Mouse (Mus musculus): Measurements from ENCODE around the gene Olfr975.
"Not testable (repeated sequence)": the region's sequence is repeated elsewhere in the genome, so short reads cannot be mapped to it uniquely, and the experiment has no call there.

Gene Olfr975

DNA sequence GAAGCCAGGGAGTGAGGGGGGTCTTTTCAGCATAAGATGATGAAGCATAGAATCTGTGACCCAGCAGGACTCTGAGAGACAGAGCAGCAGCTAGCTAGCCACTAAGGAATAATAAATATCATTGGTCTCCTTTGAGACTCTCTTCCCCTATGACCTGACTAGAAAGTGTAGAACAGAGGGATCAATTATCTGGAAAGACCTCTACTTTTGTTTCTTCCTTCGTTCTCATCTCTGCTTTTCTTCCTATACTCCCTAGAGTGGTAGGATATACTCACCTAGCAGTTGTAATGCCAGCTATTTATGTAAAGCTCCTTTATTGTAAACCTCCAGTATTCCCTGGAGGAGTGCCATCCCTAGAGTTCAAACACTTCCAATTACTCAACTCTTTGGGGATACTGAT lies at the start of gene Olfr975:
Gene Olfr975 (minus strand): TSS at position 101 of the 400 bp plus-strand sequence.
- DNase-seq (ENCODE audit: low spot score), result no peak

DNA sequence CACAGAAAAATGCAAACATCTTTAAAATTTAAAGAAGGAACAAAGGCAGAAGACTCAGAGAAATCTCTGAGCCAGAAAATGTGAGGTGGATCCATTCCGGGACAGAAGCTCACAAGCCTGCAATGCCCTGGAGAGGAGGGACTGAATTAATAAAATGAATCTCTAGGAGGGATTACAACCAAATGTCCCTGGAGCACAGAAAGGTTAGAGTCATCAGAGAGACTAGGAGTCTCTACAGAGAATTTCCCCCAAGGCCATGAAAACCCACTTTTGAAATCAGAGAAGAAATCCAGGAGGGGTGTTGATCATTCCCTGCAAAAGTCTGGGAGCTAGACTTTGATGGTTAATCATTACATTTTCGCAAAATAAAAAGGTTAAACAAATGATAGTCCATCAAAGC lies 40.0 kb upstream of the Olfr975 start, which contains the start of gene Olfr978:
Gene Olfr978 (plus strand): TSS at position 301 of the 400 bp plus-strand sequence.
- no peak for DNase-seq (ENCODE audit: low spot score)

DNA sequence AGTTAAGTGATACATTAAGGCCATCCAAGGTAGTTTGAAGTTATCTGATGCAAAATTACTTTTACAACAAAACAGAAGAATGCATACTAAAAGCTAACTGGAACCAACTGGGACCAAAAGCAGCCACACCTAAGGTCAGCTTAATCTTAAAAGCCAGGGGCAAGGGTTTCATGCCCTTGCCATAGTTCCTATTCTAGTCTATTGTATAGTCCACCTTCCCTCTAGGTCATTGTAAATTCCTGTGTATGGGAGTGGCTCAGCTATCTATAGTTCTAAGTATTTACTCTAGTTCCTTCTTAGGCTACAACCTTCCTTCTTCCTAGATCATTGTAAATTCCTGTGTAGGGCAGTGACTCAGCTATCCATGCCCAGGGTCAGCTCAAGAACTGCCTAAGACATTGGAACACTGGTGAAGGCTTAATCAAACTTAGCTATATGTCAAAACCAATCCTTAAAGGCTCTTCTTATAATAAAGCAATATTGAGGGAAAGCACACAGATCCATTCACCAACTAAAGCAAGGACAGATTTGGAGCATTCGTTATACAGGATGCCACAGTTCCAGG lies 24.8 kb upstream of the Olfr975 start:
- not testable (repeated sequence) for DNase-seq (ENCODE audit: low spot score)

DNA sequence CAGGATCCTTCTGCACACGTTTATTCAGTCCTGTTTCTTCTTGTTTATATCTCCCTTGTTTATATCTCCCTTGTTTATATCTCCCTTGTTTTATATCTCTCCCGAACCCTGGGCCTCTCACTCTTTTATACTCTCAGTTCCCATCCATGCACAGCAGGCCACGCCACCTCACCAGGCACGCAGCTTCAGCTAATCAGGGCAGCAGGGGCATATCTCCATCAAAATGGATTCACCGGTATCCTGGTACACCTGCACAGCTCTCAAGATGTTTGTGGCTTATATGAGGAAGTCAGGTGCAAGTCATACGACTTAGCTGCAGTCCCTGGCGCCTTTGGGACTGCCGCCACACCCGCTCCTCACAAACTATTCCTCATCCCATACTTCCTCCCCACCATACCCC lies 9.2 kb upstream of the Olfr975 start, which contains the start of gene Olfr976:
Gene Olfr976 (minus strand): TSS at position 101 of the 400 bp plus-strand sequence.
- DNase-seq (ENCODE audit: low spot score), result not testable (repeated sequence)

DNA sequence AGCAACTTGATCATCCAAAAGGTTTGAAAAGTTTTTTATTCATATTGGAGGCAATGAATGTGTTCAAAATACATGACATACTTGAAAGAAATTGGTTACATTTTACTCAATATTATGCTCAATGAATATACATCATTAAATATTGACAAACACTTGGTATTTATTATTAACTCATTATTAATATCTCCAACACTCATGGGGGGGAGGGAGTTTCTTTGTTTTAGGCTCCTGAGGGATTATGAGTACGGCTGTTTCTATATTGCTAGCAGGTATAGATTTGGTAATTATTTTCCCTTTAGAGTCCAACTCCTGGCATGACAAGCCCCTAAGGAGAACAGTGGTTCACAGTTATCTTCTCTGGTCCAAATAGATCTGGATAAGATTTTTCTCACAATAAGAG lies 14.6 kb downstream of the Olfr975 start, which contains the start of gene Olfr974:
Gene Olfr974 (plus strand): TSS at position 301 of the 400 bp plus-strand sequence.
- DNase-seq (ENCODE audit: low spot score), result no peak

- DNase-seq (ENCODE audit: low spot score), result not testable (repeated sequence)
Observed at GRCm38 (mm10) chr9:39928837-39929236, 23.0 kb downstream of the Olfr975 start.

DNA sequence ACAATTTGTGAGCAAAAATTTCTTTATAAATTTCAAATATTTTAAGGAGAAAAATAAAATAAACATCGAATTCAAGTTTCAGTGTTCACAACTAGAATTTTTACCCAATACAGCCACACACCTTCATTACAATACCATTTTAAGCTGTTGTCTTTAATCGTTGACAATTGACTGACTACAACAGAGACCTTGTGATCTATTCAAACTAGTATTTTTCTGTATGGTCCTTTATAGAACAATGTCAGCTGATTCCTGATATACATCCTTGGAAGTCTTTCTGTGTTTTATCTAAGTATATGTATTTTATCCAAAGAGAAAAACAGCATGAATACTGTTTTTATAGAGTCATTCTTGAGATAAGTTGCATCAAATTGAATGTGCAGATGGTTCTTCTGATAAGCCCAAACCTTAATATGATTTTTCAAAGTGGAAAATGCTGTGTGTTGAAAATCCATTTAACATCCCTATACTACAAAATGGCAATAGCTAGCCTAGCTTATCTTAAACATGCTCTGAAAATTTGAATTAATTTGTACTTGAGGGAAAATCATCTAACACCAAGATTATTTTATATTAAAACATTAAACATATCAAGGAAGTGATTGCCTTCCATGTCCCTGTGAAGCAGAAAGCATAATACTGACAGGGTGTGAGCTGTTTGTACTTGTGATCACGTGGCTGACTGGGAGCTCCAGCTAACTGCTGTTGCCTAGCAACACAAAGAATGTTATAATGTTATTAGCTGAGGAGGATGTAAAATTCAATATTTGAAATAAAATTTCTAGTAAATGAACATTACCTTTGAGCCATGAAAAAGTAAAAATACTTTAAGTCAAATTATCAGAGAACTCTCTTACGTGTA lies 23.6 kb downstream of the Olfr975 start:
- not testable (repeated sequence) for DNase-seq (ENCODE audit: low spot score)

- no peak for DNase-seq (ENCODE audit: low spot score)
Observed at GRCm38 (mm10) chr9:39909939-39910338, 41.9 kb downstream of the Olfr975 start.

GRCm38 (mm10) chr9:39907036-39907435 lies 44.8 kb downstream of the Olfr975 start, which contains the start of gene Olfr229:
TSS of gene Olfr229 (plus strand) at chr9:39907336.
- no peak for DNase-seq (ENCODE audit: low spot score)

DNA sequence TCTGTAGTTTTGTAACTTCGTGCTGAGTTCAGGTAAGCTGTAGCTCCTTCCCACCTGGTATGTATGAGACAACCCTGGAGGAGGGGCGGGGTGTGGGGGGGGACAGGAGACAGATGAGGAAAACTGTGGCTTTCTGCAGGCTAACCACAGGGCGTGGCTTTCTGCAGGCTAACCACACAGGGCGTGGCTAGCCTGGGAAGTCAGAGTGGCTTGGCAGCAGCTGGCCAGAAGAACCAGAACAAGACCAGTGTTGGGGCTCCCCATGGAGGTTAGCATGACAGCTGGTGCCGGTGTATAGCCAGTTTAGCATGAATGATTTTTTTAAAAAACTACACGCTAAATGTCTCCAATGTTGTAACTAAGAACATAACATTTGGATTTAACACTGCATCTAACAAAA lies 46.7 kb downstream of the Olfr975 start:
- no peak for DNase-seq (ENCODE audit: low spot score)
